Mouse (Mus musculus): ENCODE data around the gene Prorsd1.
"Not testable (repeated sequence)": the region's sequence is repeated elsewhere in the genome, so short reads cannot be mapped to it uniquely, and the experiment has no call there.

The Prorsd1 gene

DNA sequence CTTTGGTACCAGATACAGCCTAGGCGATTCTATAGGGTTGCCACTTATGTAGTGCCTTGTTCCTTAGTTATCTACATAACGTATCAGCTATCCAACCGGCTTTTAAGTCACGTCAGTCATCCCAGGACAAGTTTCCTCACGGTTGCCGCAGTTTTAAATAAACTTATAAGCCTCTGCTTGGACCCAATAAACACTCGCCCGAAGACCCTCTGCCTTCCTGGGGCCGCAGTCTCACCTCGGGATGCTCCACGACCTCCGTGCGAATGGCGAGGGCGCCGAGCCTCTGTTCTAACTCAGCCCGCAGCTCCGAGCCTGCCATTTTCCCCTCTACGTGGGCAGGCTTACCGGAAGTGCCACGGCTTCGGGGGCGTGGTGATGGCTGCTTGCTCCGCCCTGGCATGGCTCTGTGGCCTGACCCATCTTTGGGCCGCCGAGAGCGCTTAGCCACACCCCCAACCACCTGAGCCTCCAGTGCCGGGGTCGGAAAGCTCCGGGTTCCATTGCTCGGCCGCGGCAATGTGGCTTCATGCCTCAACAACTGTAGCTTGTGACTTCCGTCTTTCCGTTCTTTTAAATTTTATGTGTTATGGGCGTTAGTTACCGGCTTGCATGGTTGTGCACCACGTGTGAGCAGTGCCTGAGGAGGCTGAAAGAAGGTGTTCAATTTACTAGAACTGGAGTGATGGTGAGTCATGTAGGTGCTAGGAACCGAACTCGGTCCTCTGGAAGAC lies at the start of gene Prorsd1:
Gene Prorsd1, minus strand, starts transcription at position 352 of the 731 bp plus-strand sequence.
- peak; percentile 43 for DNase-seq (ENCODE audit: extremely low read depth, low read depth, low spot score)

DNA sequence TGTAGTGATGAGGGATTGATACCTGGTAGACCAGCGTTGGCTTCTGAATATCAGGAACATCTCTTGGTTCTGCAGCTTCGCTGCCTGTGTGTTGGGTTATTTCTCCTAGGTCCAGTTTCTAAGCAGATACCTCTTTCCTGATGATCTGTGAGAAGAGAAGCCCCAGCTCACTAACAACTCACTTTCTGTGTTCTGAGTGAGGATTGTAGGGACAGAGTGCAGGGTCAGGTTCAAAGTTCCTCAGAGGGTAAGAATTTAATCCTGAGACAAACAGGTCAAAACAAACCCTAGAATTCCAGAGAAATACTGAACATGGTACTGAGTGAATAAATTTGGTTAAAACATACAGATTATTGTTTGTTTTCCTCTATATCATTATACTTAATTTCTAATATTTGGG lies 48.6 kb upstream of the Prorsd1 start:
- no peak for DNase-seq (ENCODE audit: extremely low read depth, low read depth, low spot score)

DNA sequence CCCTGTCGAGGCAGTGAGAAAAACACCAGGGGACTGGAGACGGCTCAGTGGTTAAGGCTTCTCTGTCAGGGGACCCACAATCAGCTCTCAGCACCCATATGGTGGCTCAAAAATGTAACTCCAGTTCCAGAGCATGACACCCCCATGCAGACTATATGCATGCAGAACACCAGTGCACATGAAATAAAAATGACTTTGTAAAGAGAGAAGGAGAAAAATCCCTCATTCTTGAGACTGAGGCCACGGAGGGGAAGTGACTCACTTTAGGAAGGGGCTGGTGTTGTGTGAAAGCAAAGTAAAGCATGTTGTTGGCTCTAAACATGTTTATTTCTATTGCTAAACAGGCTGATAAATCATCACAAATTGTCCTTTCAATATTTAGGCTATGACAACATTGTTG lies 46.2 kb upstream of the Prorsd1 start:
- DNase-seq (ENCODE audit: extremely low read depth, low read depth, low spot score): no peak

DNA sequence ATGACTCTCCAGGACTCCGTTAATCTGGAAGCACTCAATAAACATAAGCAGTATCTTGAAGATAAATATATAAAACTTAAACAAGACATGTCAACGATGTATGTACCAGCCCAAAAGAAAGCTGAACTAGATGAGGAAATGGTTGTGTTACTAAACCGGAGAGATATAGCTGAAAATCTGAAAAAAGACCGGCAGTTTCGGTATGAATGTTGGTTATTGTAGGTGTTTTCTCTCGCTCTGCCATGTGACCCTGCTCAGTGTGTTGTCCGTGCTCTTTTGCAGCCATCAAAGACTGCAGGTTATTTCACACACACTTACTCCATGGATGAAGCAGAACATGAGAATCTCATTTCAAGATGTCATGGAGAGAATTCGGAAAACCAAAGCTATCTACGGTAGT lies 45.6 kb upstream of the Prorsd1 start:
- no peak for DNase-seq (ENCODE audit: extremely low read depth, low read depth, low spot score)

DNA sequence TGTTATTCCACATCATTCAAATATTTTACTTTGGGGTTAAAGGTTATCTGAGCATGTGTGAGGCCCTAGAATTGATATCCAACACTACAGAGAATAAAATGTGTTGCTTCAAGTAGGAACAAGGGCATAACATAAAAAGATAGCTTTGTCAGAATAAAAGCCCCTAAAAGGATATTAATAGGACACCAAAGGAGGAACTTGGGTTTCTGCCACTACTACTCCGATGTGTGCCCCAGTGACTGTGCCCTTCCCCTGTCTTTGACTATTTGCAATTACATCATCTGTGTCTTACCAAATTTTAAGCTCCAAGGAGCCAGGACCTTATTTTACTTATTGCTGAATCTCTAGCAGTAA lies 34.6 kb upstream of the Prorsd1 start:
- DNase-seq (ENCODE audit: extremely low read depth, low read depth, low spot score): no peak

DNA sequence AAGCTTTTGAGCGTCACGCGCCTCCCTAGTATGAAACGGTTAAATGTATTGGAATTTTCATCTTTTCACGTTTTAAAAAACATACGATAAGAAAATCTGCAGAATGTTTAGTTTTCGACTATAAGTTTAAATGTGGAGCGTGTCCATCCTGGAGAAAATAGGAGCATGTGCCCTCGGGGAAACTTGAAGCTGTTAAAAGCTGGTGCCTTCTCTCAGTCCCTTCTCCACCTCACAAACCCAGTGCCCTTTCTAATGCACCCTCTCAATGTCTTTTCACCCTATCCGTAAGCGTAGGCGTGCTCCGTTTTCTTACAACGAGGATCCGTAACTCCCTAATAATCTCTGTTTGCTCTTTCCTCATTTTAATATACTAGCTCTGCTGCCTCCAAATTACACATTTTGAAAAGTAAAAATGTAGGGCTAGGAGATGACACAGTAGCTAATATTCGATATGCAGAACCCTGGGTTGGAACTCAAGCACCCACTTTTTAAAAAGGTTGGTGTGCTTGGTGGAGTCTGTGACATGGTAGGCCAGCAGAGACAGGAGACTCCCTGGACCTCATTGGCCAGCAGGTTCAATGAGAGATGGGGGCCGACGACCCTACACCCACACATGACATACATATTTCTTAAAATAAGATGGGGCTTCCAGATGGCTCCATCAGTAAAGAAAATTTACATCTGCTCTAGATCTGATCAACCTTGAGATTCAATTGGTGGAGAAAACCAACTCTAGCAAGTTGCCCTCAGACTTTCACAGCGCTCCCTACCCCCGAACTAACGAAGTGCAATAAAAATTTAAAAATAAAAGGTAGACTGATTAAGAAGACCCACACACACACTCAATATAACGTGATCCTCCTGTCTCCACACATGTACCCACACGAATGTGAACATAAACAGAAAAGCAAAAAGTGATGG lies 33.9 kb upstream of the Prorsd1 start:
- DNase-seq (ENCODE audit: extremely low read depth, low read depth, low spot score): no peak

DNA sequence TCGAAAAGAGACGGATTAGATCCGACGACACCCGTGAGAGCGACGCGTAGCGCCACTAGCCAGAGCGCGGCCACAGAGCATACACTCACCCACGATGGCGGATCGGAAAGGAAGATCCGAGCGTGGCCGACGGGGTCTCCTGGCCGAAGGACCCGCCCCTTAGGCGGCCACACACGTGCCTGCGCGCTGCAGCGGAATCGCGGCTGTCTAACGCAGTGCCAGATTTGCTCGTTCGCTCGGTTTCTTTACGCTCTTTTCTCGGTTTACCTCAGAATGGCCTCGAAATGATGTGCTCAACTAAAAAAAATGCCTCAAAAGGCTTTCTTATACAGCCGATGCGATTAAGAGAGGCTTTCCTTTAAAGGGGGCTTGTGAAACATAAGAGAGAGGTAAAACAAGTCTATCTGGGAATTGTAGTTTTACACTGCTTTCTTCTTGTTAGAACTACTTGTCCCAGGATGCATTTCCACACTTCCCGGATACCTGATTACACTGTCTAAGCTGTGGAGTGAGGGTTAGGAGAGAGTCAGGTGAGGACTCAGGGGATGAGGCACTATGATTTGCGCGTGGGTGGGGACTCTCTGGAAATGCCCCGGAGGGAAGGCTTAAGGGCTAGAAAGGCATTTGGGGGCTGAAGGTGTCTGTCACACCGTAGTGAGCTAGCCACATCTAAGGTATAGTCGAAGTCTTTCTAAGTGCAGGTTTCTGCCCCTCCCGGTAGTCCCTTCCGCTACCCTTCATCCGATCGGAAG lies 33.1 kb upstream of the Prorsd1 start, which contains the start of the genes Clhc1 and Rps27a:
Gene Clhc1, plus strand, starts transcription at position 199 of the 752 bp plus-strand sequence.
Gene Rps27a, minus strand, starts transcription at position 358 of the 752 bp plus-strand sequence.
- DNase-seq (ENCODE audit: extremely low read depth, low read depth, low spot score): peak; percentile 81

DNA sequence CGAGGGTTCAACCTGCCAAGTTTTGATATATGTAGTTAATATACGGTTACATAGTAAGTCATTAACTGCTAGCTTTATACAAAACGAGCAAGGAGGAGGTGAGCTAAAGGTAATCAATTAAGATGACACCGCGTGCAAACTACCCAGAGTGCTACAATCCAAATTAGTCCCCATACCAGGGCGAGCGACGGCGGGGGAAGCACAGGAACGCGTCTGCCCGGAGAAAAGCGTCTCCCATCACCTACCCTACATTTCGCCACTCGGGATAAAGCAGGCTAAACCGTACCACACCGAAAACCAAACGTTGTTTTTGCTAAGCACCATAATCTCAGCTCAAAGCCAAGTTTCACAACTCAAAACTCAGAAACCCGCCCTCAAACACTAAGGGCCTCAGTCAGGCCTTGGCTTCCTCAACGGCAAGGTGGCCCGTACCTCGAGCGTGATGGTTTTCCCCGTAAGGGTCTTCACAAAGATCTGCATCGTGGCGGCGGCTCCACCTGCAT lies 32.5 kb upstream of the Prorsd1 start:
- DNase-seq (ENCODE audit: extremely low read depth, low read depth, low spot score): no peak

DNA sequence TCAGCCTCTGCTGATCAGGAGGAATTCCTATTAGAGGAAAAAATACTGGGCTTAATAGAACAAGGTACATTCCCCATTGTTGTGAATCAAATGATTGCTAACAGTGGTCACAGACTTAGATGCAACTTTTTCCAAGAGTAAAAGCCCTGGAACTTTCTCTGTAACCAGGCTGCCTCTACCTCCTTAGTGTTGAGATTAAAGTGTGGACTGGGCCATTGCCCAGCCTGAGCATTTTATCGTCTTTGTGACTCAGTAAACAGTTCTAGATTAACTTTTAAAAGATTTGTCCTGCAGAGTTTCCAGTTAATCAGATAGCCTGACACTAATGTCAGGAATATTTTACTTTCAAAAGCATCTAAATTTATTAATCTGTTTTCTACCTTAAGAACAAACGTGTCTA lies 31.9 kb upstream of the Prorsd1 start:
- DNase-seq (ENCODE audit: extremely low read depth, low read depth, low spot score): no peak

DNA sequence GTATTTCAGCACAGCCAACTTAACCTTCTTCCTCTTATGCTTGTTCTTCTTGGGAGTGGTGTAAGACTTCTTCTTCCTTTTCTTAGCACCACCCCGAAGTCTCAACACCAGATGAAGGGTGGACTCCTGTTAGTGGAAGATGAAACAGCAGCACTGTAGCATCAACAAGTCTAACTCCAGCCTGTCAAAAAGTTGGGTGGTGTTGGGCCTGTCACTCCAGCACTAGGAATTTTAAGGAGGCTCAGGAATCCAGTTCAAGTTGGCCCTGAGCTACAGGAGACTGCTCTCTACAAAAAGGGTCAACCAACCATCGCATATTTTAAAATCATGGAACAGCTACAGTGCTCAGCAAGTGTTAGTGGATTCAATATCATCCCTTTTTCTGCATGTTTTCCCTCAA lies 31.5 kb upstream of the Prorsd1 start:
- DNase-seq (ENCODE audit: extremely low read depth, low read depth, low spot score): not testable (repeated sequence)

DNA sequence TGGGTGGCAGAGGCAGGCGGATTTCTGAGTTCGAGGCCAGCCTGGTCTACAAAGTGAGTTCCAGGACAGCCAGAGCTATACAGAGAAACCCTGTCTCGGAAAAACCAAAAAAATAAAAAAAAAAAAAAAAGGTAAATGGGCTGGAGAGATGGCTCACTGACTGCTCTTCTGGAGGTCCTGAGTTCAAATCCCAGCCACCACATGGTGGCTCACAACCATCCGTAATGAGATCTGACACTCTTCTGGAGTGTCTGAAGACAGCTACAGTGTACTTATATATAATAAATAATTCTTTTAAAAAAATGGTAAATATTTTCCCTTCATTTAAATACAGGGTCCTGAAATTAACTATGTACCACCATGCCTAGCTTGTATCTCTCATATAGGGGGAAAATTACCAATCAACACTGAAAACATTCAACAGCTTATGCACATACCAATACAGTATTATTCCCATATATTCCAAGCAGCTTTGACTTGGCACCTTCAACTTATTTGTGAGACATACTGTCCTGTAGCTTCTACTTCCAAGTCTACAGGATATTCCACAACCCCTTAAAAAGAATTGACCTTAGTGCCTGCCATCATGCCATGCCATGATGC lies 30.4 kb upstream of the Prorsd1 start:
- DNase-seq (ENCODE audit: extremely low read depth, low read depth, low spot score): not testable (repeated sequence)

DNA sequence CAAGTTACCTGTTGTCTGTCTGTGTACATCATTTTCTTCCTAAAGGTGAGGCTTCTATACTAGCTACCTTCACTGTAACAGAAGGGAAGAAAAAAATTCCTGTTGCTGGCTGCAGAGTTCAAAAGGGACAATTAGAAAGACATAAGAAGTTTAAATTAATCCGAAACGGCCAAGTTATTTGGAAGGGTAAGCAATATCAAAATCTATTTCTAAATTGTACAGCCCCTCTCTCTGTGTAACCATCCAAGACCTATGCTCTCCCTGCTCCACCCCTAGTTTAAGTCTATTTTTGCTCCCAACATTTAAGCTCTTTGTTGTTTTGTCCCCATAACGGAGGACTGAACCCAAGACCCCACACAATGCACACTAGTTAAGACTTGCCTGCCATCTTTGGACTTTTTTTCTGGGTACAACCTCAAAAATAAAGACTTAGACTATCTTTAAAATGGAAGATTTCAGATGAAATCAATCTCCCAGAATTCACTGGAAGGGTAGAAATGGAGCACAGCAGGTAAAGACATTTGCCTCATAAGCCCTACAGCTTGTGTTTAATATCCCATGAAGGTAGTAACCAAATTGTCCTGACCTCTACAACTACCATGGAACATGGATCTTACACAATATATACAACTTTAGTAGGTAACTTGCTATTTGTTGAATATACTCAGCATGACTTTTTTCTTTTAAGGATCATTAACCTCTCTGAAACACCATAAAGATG lies 29.6 kb upstream of the Prorsd1 start:
- DNase-seq (ENCODE audit: extremely low read depth, low read depth, low spot score): no peak

DNA sequence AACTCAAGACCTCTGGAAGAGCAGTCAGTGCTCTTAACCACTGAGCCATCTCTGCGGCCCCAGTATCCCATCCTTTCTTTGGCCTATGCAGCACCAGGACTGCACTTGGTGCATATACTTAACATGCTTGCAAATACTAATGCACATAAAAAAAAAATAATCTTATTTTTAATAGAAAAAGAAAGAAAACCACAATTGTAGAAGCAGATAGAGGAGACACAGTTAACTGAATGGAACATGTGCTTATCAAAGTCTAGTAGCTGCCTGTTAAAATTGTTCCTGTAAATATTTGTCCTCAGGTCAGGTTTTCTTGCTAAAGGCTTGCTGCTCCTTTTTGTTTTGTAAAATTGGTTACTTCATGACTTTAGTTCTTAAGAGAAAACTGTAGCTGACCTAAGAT lies 23.4 kb upstream of the Prorsd1 start:
- no peak for DNase-seq (ENCODE audit: extremely low read depth, low read depth, low spot score)

DNA sequence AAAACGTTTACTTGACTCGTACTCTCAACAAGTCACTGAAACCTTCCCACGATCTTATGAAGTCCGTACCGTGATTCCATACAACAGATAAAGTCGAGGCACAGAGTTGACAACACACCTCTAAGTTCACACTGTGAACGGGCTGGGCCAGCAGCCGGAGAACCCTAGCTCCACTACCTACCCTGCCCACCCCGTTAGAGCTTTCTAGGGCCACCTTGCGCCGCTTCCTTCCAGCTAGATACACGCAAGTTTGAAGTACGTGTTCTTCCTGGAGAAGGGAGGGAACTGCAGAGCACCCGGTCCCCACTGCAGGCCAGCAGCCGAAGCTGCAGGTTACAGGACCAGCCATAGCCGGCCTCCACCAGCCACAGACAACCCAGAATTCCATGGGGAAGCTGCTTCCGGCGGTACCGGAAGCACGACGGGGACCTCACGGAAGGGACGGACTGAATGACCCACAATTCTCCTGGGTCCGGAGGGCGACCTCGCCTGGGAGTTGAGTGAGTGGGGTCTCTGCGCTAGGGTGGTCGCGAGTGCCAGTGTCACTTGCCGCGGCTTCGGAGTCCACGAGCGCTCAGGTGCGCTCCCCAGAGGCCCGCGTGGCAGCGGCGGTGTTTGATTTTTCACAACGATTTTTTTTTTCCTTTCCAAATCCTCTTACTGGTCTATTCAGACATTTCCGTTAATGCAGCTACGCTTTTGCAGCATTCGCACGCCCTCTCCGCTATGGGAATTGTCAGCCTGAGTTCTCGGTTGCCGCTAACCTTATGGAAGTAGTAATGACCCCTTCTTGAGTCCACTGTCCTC lies 11.4 kb upstream of the Prorsd1 start, which contains the start of gene Mtif2:
Gene Mtif2, plus strand, starts transcription at position 421 of the 807 bp plus-strand sequence.
- no peak for DNase-seq (ENCODE audit: extremely low read depth, low read depth, low spot score)

DNA sequence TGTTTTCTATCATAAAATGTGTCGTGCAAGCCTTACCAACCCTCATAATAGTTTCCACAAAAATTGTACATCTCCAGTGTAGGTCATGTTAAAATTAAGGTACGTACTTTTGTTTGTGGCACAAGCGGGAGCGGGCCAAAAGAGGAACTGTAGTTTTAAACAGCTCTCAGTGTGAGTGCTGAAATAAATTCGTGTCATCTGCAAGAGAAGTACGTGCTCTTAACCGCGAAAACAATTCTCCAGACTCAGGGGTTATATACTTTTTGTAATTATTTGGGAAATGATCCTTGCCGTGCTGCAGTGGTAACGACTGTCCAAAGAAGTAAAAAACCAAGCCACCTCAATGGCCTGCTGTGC lies 530 bp downstream of the Prorsd1 start:
- DNase-seq (ENCODE audit: extremely low read depth, low read depth, low spot score): no peak

DNA sequence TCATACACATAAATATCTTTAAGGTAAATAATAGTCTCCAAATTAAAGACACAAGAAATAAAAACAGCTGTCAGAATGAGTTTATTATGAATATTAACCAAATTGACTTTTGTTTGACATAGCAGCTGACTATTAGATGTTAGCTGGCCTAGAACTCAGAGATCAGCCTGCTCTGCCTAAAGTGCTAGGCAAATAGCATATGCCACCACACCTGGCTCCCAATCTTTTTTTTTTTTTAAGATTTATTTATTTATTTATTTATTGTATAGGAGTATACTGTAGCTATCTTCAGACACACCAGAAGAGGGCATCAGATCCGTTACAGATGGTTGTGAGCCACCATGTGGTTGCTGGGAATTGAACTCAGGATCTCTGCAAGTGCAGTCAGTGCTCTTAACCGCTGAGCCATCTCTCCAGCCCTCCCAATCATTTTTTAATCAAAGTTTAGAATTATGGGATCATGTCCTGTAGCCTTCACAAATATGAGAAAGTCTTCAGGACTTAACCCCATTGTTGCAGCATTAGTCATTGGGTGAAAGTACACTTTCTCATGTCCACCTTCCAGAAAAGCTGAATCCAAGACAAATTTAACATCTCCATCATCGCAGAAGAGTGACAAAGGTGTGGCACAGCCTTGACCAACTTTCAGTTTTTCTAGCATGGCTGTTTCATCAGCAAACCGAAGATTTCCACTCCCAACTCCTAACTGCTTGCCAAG lies 1.9 kb downstream of the Prorsd1 start:
- no peak for DNase-seq (ENCODE audit: extremely low read depth, low read depth, low spot score)

DNA sequence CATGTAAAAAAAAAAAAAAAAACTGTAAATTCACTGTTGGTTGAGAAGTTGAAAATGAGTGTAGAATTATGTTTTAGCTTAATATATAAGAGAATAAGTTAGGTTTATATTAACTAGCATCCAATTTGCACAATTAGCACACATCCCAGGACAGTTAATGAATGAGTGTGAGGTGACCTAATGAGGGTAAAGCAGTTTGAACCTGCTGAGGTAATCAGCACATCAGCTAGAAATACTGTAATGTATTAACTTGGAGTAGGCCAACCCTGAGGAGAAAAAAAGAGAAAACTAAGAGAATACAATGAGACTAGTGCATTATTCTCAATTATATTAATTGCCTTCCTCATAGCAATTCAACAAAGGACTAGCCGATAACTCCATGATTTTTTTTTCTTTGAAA lies 5.4 kb downstream of the Prorsd1 start:
- no peak for DNase-seq (ENCODE audit: extremely low read depth, low read depth, low spot score)

DNA sequence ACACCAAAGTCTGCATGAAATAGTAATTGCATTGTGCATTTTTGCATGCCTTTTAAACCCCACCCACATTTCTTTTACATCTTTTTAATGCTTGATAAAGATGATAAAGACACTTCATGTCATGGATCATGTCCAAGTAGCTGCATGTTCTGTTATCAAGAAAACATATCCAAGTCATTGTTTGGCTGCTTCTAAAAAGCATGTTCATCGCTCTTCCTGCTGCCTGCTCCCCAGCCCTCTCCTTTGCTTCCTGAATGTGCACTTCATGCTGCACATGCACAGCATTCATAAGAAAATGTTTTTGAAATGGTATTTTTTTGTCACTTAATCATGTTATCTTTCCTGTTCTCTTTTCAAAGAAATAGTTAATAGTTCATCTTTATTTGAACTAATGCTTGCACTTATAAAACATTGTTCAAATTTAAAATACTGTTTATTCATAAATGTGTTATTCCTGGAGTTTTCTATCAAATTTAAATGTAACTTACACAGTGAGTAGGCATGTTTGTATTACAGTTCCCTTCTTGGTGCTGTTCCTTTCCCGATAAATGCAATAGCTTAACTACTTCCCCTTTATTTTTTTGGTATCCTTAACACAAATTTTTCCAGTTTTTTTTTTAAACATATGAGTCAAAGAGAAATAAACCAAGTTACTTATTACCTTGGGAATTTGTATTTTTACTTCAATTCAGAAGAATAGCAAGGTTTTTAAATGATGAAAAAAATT lies 9.8 kb downstream of the Prorsd1 start:
- DNase-seq (ENCODE audit: extremely low read depth, low read depth, low spot score): no peak
